Mouse (Mus musculus): ENCODE measurements at regions not wholly inside any gene's neighbourhood (a gene's known extent, or its start where the extent isn't known, plus 50 kb on each side); places are given as distances from the start of the nearest gene placed in this dataset.

DNA sequence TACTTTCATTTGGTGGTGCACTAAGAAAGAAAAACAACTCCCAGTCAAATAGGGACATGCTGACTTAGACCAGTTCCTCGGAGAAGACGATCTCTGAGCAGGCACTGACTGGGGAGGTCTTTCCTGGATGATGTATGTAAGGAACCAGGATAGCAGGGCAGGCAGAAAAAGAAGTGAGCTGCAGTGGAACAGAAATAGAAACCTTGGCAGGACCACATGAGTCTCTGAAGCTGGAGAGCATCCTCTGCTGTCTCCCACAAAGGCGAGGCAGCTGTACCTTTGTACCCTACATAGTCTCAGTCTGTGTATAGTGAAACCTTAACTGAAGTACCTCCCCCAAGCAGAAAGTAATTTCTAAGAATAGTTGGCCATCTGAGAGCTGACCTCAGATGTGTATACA, 104.4 kb upstream of the Gm37988 start:
- H3K27ac ChIP-seq, result no peak overlapping the region
- H3K4me3 ChIP-seq, result no peak overlapping the region
- no peaks in the 10 kb centered on the region for H3K36me3 ChIP-seq (replicated peaks)
- ATAC-seq (replicated peaks), result no peak
- no peaks in the 10 kb centered on the region for H3K4me1 ChIP-seq
- no peak overlapping the region for H3K9ac ChIP-seq
- no peak overlapping the region for H3K4me2 ChIP-seq
- H3K27me3 ChIP-seq (replicated peaks), result no peaks in the 10 kb centered on the region
- no peaks in the 10 kb centered on the region for H3K9me3 ChIP-seq
- WGBS, result 87% methylated on average over 3 of the region's 3 CpGs

DNA sequence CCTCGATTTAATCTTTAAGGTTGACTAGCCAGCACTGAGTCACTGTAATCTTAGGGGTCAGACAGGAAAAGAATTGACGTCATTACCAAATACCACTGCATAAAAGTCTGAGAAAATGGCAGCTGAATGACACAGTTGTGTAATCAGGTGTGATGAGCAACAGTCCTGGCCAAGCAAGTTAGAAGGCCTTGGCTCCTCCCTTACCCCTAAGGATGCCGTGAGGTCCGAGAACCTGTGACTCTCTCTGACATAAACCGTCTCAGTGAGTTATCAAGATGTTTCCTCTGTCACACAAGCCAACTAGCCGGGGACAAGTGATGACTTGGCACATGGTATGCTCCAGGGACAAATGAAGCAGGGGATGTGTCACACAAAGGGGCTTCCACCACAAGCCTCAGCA, 101.5 kb upstream of the Gm37988 start:
- Histone ChIP-seq H3K4me3 (no peak overlapping the region), H3K27me3 (replicated peaks) (no peaks in the 10 kb centered on the region), H3K9ac (no peak overlapping the region), H3K36me3 (replicated peaks) (no peaks in the 10 kb centered on the region), H3K4me2 (no peak overlapping the region), H3K27ac (no peak overlapping the region), H3K9me3 (no peaks in the 10 kb centered on the region), H3K4me1 (no peaks in the 10 kb centered on the region)
- no peak for ATAC-seq (replicated peaks)
- 86% methylated on average over 6 of the region's 6 CpGs for WGBS

DNA sequence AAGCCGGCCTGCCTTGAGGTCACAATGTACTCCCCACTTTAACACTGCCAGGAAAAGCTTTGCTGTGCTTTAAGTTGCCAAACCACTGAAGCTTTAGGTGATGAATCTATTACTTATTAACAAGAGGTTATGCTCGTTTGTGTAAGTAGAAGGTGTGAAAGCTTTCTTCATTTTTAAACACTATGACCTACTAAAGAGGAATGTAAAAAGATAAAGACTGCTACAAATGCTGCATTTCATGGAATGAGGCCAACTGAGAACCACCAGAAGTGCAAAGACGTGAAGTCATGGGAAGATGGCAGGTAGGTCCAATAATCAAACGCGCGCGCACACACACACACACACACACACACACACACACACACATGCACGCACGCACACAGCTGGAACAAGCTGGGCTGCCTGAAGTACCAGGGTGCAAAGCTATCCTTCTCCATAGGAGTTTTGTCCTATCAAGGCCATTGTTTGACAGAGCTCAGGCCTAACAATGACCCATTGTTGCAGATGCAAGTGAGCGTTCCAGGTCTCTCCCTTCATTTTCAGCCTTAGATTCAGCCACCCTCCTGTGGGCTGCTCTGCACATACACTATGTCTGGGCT, 85.3 kb upstream of the Gm37988 start:
- no peak overlapping the region for H3K9ac ChIP-seq
- no peaks in the 10 kb centered on the region for H3K36me3 ChIP-seq (replicated peaks)
- ATAC-seq (replicated peaks), result no peak
- no peak overlapping the region for H3K4me3 ChIP-seq
- 83% methylated on average over 10 of the region's 10 CpGs for WGBS
- H3K4me2 ChIP-seq, result no peak overlapping the region
- H3K4me1 ChIP-seq, result no peaks in the 10 kb centered on the region
- H3K27ac ChIP-seq, result no peak overlapping the region
- H3K27me3 ChIP-seq (replicated peaks), result no peaks in the 10 kb centered on the region
- no peaks in the 10 kb centered on the region for H3K9me3 ChIP-seq

Data from midbrain, embryonic 15.5 days (tissue).